Mouse (Mus musculus) embryo, embryonic 10.5 days (tissue): Measurements from ENCODE around the gene Abca12.

ENCODE experiments used
- DNase-seq: peaks from one replicate; pipeline ENCODE4 v3.0.0-alpha.2; 2015; ENCODE audit warnings: low spot score

Abca12 gene

GRCm38 (mm10) chr1:71338548-71339340 lies 76.0 kb downstream of the Abca12 start:
- DNase-seq, result no peak

DNA sequence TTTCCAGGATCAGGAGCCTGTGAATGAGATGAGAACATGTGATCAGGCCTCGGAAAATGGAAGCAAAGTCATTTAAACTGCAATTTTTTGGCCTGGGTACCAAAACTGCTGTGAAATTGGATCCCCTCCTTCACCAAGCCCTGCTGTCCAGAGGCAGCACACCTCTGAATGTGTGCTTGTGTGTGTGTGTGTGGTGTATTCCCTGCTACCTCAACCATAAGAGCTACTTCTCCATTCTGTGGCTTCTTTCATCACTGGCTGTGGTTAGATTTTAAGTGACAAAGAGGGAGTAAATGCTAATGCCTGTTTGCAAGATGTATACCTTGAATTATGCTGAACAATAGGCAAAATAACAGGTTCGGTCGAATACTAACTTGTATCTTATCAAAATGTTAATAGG lies 84.4 kb downstream of the Abca12 start:
- DNase-seq, result no peak

- DNase-seq, result no peak
Observed at GRCm38 (mm10) chr1:71312171-71312570, 102.5 kb downstream of the Abca12 start.

- no peak for DNase-seq
Observed at GRCm38 (mm10) chr1:71310614-71311013, 104.1 kb downstream of the Abca12 start.

- DNase-seq, result peak; percentile 13
Observed at GRCm38 (mm10) chr1:71307362-71307761, 107.3 kb downstream of the Abca12 start.

GRCm38 (mm10) chr1:71306196-71306595 lies 108.5 kb downstream of the Abca12 start:
- DNase-seq, result peak; percentile 16

DNA sequence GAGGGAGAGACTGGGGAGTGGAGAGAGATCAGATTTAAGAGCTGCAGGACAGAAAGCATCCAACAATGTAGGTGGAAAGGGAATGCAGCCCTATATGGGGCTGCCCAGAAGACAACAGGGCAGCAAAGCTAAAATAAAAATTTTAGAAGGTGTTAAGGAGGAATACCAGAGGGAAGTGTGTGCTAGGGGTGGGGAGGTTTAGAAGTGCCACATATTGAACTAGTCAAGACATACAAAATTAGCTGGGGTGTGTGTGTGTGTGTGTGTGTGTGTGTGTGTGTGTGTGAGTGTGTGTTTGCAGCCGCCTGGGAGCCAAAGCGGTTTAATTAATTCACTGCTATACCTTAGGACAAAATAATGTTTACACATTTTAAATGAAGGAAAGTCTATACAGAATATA lies 110.1 kb downstream of the Abca12 start:
- DNase-seq, result no peak

- no peak for DNase-seq
Observed at GRCm38 (mm10) chr1:71297021-71297420, 117.7 kb downstream of the Abca12 start.

DNA sequence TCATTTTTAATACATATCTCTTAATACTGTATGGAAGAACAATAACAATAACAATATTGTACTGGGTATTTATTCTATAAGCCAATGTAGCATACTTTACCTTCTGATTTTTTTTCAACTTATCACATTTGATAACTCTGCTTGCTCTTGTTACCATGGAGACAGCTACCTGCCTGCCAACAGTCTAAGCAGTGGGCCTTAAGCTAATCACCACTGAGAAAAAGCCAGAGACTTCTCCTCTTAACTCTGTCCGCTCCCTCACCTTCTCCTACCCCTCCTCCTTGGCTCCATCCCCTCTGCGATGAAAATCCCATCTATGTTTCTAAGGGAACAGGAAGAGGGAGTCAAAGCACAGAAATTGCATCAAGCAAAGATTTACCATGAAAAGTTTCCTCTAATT lies 118.1 kb downstream of the Abca12 start:
- no peak for DNase-seq

DNA sequence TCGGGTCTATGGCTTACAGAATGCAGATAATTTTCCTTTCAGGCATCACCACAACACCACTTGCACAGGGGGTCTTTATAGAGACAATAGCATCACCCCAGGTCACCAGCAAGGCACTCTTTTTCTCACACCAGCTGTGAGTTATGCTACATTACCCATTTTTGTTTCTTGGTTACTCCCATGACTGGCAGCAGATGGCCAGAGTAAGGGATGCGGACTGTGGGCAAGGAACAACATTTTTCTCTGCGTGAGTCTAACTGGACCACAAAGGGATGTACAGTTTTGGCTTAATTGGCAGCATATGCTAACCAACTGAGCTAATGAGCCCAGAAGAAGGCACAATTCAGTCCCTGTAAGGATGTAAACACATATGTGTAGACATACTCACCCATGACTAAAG lies 122.8 kb downstream of the Abca12 start:
- no peak for DNase-seq

- peak; percentile 71 for DNase-seq
Observed at GRCm38 (mm10) chr1:71289511-71289910, 125.2 kb downstream of the Abca12 start.

DNA sequence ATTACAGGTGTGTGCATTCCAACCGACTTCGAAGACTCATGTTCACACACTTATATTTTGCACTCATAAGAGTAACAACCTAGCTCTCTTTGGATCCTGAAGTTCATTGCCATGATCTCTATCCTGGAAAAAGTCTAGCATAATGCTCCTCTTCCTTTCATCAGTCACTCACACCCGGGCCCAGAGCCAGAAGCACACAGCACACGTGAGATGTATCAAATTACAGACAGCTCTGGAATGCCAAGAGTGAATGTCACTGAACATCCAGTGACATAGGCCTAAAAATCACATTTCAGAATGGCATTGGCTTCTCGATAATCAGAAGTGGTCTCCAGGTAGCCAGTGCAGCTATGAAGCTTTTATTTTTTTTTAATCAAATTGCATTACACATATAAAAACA lies 137.8 kb downstream of the Abca12 start:
- peak; percentile 41 for DNase-seq

GRCm38 (mm10) chr1:71272550-71272949 lies 142.2 kb downstream of the Abca12 start:
- DNase-seq, result no peak

DNA sequence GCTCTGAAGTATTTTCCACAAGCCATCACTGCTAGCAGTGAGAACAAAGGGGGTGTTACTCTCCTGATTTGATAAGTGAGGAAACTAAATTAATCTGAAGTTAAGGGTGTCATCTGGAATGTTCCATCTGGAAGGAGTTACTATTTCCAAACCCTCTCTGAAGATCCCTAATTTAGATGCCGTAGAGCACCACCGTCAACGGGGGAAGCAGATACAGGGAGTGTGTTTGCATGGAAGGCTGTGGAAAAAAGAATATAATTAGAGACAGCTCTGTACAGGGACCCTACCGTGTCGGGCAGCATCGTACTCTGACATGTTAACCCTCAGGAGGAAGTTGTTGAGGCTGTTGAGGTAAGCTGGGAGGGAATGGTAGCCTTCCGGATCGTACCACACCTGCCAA lies 142.6 kb downstream of the Abca12 start:
- DNase-seq, result no peak

DNA sequence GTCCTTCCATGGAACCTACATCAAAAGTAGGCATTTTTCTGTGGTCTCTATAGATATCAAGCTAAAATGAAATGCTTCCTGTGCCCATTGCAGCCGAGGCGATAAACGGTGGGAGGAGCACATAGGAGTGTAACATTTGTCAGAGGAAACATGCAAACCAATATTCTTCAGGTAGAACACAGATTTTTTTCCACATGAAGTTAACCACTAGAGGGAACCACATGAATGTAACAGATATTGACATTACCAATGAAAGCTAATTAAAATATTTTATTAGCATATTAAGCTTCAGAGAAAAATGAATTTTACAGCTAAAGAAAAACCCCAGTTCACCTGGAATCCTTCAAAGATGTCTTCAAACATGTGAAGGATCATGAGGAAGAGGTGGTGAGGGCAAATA lies 144.6 kb downstream of the Abca12 start:
- DNase-seq, result no peak

DNA sequence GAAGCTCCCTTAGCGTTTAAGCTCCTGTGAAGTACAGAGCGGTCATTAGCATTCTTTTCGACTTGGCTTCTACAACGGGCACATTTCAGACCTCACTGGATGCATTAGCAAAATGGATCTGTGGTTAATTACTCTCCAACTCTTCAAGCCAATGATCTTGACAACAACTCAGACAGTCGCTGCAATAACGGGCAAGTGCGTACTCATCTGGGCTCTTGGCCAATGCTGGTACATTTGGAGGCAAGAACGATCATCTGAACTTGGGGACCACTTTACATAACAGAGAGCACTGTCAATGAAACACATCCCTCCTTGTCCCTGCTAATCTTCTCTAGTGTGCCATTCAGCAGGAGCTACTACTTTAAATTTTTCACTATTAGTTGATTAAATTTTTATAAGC lies 148.1 kb downstream of the Abca12 start:
- DNase-seq, result no peak

DNA sequence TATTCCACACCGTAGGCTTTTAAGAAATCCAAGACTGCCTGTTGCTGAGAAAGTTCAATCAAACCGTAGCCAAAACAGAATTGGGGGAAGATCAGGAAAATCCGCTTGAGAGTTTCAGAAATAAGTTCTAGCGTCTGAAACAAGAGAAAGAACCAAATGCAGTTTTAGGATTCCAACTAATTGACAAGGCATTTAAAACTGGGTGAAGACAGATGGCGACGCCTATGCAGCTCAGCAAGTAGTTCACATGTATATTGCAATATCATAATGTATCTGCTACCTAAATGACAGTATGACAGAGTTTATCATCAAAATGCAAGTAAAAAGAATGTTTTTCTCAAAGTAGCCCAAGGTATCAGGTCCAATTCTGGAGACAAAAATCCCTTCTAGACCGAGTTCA lies 151.2 kb downstream of the Abca12 start:
- no peak for DNase-seq

DNA sequence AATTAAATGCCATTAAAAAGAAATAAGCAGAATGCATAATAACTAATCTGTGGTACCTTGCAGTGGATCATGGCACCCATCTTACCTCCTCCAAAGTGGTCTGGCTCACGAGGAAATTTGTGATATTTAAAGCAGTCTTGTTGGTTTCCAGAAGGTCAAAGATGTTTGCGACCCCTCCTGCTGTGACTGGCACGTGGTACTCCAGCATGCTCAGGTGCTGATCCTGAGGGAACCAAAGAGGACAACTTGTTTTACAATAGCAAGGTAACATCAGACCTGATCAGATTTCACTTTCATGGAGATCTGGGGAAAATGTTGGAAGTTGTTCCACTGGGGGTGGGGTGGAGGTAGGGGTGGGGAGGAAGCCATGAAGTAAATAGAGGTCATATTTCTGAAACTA lies 170.1 kb downstream of the Abca12 start:
- no peak for DNase-seq

- no peak for DNase-seq
Observed at GRCm38 (mm10) chr1:71241396-71241795, 173.3 kb downstream of the Abca12 start.

DNA sequence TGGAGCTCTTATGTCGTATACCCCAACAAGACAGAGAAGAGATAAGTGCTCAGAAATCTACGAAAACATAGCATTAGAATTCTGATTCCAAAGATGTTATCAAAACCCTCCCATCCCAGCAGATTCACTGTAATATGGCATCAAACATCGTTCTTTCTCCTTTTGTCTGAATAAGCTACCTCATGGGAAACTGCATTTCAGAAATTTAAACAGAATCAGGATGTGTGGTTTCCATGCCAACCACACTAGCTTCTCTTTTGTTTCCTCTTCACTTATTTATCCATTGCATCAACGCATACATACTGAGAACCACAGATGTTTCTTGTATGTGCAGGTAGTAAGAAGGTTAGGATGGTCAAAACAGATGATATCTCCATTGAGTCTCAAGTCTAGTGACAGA lies 175.1 kb downstream of the Abca12 start:
- DNase-seq, result no peak

DNA sequence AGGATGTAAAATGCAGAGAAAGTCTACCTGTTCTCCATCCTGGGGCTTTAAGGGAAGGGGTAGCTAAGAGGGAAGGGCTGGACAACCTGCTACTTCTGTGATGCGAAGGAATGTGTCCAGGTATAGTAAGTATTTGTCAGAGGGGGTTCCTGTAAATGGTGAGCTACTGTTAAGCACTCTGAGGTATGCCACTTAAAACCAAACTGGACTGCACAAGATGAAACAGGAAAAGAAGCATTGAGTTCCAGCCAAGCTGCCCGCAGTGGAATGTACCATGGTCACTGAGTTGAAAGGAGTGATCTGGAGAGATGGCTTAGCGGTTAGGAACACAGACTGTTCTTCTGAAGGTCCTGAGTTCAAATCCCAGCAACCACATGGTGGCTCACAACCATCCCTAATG lies 179.4 kb downstream of the Abca12 start:
- DNase-seq, result no peak

DNA sequence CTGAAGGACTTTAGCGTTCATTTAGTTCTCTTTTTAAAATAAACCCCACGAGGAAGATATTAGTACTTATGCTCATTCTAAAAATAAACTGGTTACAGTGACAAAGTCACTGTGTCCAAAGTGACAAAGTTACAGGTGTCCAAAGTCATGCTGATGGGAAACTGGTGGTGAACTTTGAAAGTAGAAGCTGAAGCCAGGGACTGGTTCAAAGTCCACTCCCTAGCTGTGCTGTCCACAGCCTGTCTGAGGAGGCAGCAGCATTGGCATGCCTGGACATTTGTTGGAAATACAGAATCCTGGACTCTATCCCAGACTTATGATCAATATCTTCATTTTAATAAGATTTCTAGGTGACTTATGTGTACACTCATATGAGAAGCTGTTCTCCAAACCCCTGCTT lies 183.5 kb downstream of the Abca12 start:
- DNase-seq, result no peak

GRCm38 (mm10) chr1:71203581-71203980 lies 211.1 kb downstream of the Abca12 start:
- DNase-seq, result no peak

GRCm38 (mm10) chr1:71196191-71196590 lies 218.5 kb downstream of the Abca12 start:
- no peak for DNase-seq
